Mouse (Mus musculus) A20 (cell line): Measurements from ENCODE around the gene Srgap2.

ENCODE experiments used
- DNase-seq: peaks from one replicate; pipeline ENCODE4 v3.0.0-alpha.2; 2011; ENCODE audit warnings: low read depth, low spot score

The Srgap2 gene

DNA sequence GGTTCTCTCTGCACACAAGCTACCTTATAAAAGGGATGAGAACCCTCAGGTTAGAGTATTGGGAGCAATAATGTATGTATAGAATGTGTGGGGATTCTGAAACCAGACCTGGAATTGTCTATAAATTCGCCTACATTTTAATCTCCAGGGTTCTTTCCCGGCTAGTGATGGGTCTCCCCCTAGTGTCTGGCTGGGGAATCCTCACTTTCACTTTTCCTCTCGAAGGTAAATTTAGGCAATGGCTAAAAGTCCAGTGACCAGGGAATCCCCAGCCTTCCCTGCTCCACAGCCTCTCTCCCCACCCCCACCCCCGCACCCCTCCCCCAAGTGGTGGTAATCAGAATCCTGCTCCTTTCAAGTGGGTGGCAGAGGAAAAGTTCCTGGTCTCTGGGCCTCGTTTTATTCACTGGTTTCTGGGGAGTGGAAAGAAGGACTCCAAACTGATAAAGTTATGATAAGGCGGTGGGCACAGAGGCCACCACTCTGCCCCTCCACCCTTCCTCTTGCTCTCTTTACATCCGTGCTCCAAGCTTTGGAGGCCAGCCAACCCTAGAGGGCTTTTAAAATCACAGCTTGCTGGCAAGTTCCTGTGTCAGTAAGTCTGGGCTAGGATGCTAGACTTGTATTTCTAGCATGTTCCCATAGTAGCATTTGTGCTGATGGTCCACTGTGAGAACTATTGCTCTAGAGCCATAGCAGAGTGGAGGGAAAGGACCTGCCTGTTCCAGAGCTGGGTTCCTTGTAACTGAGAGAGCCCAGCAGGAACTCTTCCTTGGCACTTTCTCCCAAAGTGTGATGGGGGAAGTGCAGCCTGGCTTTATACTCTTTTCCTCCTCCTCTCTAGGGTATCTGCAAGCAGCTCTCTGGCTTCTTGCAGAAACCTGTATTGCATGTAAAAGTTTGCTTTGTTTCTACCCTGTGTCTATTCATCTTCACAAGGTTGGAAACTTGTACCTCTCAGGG is 280.4 kb downstream of the Srgap2 start:
- DNase-seq = peak; percentile 16

DNA sequence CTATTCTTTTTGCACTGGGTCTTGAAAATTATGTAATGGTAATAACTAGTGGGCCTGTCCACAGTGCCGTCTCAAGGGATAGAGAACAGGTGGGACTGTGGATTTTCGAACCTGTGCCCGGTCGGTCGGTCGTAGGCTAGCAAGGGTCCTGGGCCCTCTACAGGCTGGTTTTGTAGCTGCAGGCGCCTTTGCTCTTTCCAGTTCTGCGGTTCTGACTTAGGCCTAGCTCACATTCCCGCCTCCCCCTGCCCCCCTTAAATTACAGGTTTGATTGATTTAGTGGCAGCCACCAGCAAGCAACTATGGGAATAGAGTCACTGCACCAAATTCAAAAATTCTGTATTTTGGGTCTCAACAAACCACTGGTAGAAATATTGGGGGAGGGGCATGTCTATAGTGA is 281.2 kb downstream of the Srgap2 start:
- DNase-seq = peak; percentile 70

DNA sequence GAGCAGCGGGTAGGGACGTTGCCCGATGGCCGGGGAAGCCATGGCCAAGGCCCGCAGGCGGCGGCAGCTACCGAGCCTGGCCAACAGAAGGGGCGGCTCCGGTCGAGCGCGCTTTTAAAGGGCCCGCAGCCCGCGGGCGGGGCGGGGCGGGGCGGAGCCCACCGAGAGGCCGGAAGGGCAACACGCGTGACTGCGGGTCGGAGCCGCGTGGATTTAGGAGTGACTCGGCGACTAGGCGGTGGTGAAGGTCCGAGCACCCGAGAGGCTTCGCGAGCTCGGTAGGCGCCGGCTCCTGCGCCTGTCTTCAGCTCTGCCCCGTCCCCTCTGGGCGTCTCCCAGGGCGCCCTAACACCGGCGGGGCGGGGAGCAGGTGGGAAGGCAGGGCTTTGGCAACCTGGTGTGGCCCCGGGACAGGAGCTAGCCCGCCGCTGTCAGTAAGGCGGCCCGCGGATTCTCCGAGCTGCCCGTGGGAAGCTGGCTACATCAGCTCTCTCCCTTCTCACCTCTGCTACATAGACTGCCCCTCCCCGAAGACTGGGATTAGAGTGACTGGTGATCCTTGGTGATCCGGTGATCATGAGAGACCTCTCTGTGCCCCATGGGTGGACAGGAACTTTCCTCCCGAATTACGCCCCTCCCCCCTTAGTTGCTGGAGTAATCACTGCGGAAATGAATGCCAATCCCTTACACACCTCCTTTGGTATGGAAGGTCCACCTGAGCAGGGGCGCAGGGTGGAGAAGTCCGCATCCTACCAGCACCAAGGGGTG is 281.9 kb downstream of the Srgap2 start, which contains the start of gene Rassf5:
Gene Rassf5, minus strand, starts transcription at position 170 of the 768 bp plus-strand sequence.
- peak; percentile 80 for DNase-seq

DNA sequence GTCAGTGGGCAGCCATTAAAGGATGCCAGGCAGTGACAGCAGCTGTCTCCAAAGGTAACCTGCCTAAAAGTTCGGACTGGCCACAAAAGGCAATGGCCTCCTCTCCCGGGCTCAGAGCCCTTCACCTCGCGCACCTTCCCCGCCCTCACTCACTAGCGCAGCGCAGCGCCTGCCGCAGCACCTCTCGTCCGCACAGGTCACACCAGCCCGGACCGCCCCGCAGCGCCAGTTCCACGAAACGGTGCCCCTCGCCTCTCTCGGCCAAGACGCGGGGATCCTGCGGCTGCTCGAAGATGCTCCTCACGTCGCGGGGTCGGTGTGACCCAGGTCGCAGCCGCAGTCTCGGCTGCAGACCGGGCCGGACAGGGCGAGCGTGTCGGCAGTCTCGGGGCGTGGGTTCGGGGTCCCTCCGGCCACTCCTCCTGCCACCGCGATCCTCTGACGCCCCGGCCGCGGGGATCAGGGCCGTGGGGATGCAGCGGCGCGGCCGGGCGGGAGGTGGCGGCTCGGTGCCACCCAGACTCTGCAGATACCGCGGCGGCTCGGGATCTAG is 282.5 kb downstream of the Srgap2 start:
- no peak for DNase-seq

DNA sequence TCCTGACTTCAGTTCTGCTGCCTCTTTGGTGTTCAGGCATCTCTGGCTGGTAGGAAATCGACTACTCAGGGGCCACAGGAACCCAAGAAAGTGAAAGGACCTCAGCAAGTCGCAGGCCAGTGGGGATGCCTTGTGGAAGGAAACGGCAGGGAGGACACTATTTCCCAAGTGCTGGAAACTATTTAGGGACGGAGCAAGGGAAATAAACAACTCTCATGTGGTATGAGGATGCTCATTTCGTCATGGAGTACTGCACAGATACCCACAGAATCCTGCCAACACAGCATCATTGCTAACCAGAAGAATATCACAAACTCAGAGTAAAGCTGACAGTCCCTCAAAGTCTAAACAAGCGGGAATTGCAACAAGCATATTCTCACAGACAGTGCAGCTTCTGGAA is 284.2 kb downstream of the Srgap2 start:
- DNase-seq = no peak

DNA sequence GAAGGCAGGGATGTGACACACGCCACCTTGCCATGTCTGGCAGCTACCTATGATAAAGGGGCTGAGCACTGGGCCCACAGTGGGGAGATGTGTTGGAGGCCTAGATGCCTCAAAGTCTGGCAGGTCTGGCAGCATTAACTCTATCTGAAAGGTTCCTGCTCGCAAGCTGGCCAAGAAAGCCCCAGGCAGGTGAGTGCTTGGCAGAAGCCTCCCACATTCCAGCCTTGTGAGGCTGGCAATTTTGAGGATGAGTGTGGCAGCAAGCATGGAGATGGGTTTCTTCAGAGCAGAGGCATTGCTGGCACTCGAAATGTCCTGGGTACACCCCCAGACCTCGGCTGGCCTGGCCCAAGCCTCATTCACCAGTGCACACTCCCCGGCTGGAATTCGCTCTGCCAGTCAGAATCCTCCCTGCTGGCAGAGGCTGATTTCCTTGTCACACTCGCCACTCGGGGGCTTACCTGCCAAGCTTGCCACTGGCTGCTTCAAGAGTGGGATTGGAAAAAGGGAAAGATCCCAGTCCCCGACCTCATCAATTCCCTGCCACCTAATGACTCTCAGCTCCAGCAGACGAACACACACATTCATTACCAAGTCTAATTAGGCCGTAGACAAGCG is 287.5 kb downstream of the Srgap2 start:
- DNase-seq = no peak

DNA sequence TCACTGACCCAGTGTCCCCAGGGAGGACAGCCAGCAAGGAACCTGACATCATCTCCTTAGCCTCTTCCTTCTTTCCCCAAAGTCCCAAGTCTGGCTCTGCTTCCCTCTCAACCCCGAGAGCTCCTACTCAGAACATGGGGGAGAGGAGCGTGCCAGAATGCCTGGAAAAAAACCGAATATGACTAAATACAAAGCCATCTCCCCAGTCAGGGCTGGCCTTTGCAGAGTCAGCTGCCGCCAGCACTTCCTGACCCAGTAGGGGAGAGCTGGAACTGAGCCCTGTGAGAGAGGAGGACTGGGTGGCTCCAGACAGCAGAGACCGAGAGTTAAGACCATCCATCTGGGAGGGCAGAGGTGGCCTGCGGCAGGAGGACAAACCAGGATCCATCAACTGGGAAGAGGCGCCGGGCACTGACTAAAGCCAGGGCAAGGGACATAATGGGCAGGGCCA is 288.2 kb downstream of the Srgap2 start:
- no peak for DNase-seq

DNA sequence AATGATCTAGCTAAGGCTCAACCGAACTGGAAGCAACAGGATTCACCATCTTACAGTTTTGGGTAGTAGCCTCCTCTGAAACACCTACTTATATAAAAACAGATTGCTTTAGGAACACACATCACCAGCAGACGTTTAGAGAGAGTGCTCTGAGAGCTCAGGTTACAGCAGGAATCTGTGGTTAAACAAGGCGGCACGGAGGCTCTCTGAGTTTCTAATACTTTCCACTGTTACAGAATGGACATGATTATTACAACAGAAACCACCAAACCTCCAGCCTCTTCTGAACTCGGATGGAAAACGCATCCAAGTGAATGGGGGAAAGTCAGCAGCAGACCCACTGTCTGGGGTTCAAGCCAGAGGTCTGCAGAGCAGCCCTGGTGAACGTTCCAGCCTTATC is 291.1 kb downstream of the Srgap2 start:
- DNase-seq = no peak
